Mouse (Mus musculus) embryo, embryonic 11 days (tissue): ENCODE measurements around the gene Tmem94.

Experiments used
- DNase-seq: peaks from one replicate; pipeline ENCODE4 v3.0.0-alpha.2; 2015

Tmem94 gene

GRCm38 (mm10) chr11:115834033-115834432, 68.8 kb downstream of the Tmem94 start:
- DNase-seq: no peak

- DNase-seq: no peak
Observed at GRCm38 (mm10) chr11:115836656-115837395, 71.6 kb downstream of the Tmem94 start.

GRCm38 (mm10) chr11:115837606-115838345, 72.5 kb downstream of the Tmem94 start:
- DNase-seq: no peak

GRCm38 (mm10) chr11:115838895-115839311, 73.7 kb downstream of the Tmem94 start:
- DNase-seq: no peak

- DNase-seq: no peak
Observed at GRCm38 (mm10) chr11:115839732-115840131, 74.5 kb downstream of the Tmem94 start.

GRCm38 (mm10) chr11:115841044-115841443, 75.8 kb downstream of the Tmem94 start:
- no peak for DNase-seq

GRCm38 (mm10) chr11:115841961-115842550, 76.8 kb downstream of the Tmem94 start:
- peak; percentile 57 for DNase-seq

- no peak for DNase-seq
Observed at GRCm38 (mm10) chr11:115843141-115843890, 78.1 kb downstream of the Tmem94 start.

- no peak for DNase-seq
Observed at GRCm38 (mm10) chr11:115843891-115844239, 78.6 kb downstream of the Tmem94 start.

- no peak for DNase-seq
Observed at GRCm38 (mm10) chr11:115844240-115844639, 79.0 kb downstream of the Tmem94 start.

GRCm38 (mm10) chr11:115845819-115846218, 80.6 kb downstream of the Tmem94 start:
- no peak for DNase-seq
